Mouse (Mus musculus) brain, embryonic 14.5 days (tissue): Measurements from ENCODE around the gene Dot1l. TPM values are rescaled to one million over a fixed set of nuclear protein-coding genes. Genes with fewer than 3 reads are reported as not detected.
"Not testable (repeated sequence)": the region's sequence is repeated elsewhere in the genome, so short reads cannot be mapped to it uniquely, and the experiment has no call there.

ENCODE experiments used
- DNase-seq: peaks from one replicate; pipeline ENCODE4 v3.0.0-alpha.2; 2011; ENCODE audit warnings: low read depth
- CTCF ChIP-seq: fragments of 200-500 bp; IDR thresholded peaks from 2 replicates; pipeline ENCODE4 v1.5.1; 2012; ENCODE audit warnings: inconsistent platforms, mild to moderate bottlenecking, moderate library complexity, borderline replicate concordance; ENCODE audit not compliant: insufficient read depth, insufficient read length; ENCODE audit errors: extremely low read depth
- POLR2A ChIP-seq: fragments of 200-500 bp; IDR thresholded peaks from 2 replicates; pipeline ENCODE4 v1.6.1; 2012; ENCODE audit warnings: mild to moderate bottlenecking, inconsistent platforms, borderline replicate concordance; ENCODE audit not compliant: poor library complexity, insufficient read depth, insufficient read length, severe bottlenecking; ENCODE audit errors: extremely low read depth
- polyA plus RNA-seq: library from polyadenylated mRNA; depleted of rRNA; stranded (reverse); fragments of >200 nt; gene quantifications from 2 replicates; pipeline ENCODE4 v1.2.3, GENCODE M21; 2012

Dot1l gene
- polyA plus RNA-seq, 1 experiment: 77.6 TPM

DNA sequence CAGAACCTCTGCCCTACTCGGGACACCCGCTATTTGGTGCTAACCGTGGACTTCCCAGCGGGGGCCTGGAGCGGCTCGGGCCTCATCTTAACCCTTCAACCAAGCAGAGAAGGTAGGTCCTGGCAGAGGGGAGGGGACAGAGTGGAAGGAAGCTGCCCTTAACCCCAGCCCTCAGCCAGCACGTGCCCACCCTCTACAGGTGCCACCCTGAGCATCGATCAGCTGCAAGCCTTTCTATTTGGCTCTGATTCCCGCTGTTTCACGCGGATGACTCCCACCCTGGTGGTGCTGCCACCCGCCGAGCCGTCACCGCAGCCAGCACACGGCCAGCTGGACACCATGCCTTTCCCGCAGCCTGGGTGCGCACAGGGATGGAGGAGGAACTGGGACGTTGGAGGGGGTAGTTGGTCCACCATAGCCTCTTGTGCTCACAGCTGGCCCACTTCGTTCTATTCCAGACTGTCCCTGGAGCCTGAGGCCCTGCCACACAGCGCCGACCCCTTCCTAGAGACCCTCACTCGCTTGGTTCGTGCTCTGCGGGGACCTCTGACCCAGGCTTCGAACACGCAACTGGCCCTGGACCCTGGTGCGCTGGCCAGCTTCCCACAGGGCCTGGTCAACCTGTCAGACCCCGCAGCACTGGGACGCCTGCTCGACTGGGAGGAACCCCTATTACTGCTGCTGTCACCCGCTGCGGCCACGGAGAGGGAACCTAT, 51.5 kb downstream of the Dot1l start:
- no peak for TF ChIP-seq CTCF
- no peak for TF ChIP-seq POLR2A
- no peak for DNase-seq

DNA sequence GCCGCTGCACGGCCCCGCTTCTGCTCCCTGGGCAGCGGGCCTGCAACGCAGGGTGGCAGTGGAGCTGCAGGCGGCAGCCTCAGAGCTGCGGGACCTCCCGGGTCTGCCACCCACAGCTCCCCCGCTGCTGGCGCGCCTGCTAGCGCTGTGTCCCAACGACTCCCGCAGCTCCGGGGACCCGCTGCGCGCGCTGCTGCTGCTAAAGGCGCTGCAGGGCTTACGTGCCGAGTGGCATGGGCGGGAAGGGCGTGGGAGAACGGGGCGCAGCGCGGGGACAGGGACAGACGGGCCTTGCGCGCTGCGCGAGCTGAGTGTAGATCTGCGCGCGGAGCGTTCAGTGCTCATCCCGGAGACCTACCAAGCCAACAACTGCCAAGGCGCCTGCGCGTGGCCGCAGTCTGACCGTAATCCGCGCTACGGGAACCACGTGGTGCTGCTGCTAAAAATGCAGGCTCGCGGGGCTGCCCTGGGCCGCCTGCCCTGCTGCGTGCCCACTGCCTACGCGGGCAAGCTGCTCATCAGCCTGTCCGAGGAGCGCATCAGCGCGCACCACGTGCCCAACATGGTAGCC, 52.1 kb downstream of the Dot1l start:
- peak; percentile 94 for DNase-seq
- peak; percentile 21; the same call in 1 of the 2 replicates for TF ChIP-seq POLR2A
- no peak for TF ChIP-seq CTCF

DNA sequence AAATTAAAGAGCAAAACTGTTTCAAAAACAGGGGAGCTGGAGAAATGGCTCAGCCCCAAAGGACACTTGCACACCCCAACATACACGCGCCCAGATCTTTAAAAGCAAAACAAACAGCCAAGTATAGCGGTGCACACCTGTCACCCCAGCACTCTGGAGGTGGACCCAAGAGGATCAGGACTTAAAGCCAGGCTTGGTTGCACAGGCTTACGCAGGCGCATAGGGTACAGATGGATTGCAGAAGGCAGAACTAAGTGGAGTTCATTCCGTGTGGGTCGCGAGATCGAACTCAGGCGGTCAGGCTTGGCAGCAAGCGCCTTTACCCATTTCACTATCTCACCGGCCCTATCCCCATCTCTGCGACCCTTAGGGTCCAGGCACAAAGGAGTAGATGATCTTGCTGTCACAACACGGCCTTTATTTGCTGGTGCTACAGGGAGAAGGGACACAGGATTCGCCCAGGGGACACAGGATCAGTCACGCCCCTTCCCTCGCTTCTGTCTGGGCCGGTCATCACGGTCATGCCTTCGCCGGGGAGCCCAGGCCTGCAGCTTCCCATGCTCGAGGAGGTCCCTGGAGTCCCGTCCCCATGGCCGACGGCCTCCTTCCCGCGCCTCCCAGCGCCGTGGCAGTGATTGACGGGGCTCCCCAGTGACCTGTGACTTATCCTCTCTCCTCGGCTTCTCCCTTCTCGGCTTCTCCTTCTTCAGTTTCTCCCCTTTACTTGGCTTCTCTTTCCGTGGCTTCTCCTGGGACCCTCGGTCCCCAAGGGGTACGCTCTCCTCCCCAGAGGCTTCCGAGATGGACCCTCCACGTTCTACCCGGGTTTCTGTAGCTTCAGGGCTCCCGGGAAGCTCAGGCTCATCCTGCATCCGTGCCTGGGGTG, 53.3 kb downstream of the Dot1l start:
- DNase-seq: no peak

DNA sequence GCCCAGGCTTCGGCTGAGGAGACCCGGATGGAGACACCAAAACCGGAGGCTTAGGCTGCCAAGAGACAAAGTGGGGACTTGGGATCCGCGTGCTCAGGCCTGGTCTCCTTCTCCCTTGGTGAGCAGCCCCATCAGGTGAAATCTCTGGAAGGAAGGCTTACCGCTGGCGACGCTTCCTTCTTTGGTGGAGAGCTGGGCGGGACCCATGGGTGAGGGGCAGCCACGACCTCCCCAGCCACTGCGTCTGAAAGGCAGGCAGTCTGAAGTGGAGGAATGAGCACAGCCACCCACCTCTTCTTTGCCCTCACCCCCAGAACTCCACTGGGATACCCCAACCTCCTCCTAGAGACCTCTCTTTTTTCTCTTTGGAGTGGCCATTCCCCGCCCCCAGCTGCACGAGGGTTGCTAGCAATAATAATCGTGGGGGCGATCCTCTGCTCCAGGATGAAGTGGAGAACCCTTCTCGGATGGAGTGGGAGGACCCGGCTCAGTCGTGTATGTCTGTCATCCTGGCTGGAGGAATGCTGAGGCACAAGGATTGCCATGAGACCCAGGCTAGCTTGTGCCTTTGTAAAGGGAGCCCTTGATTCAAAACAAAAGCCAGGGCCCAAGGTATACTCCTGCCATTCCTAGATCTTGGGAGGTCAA, 54.1 kb downstream of the Dot1l start:
- no peak for DNase-seq
- TF ChIP-seq POLR2A (no peak), CTCF (no peak)

More for the DNA sequence above, 53.3 kb downstream of the Dot1l start:
- no peak for TF ChIP-seq POLR2A

- TF ChIP-seq CTCF (no peak), POLR2A (no peak)
- DNase-seq: no peak
Observed at GRCm38 (mm10) chr10:80810084-80810483, 55.1 kb downstream of the Dot1l start.

DNA sequence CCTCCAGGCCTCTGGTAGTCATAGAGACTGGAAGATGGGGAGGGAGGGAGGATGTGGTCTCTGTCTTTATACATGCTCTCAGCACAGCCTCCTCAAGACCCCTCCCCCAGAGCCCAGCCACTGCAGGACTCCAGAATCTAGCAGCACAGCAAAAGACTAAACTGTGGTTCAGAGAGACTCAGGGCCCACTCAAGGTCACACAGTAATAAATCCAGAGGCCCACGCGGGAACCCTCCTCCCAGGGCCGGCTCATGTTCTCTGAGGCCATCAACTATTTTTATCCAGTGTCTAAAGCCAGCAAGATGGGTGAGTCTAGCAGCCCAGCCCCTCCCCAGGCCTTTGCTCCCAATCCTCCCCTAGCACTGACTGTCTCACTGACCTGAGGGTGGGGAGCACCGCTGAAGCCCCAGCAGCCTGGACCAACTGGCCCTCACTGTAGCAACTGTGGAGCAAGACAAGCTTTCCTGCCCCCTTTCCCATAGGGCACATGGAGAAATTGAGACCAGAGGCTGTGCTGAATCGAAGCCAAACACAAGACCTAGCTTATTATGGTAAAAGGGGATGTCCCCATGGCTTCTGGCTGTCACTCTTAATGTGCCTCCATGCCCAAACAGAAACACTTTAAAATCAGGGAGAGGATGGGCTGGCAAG, 57.5 kb downstream of the Dot1l start:
- no peak for DNase-seq
- TF ChIP-seq POLR2A (no peak), CTCF (no peak)

GRCm38 (mm10) chr10:80813366-80813765, 58.4 kb downstream of the Dot1l start, which contains the start of gene Jsrp1:
Gene Jsrp1 (minus strand): TSS chr10:80813498.
- no peak for DNase-seq
- no peak for TF ChIP-seq POLR2A
- TF ChIP-seq CTCF: no peak

DNA sequence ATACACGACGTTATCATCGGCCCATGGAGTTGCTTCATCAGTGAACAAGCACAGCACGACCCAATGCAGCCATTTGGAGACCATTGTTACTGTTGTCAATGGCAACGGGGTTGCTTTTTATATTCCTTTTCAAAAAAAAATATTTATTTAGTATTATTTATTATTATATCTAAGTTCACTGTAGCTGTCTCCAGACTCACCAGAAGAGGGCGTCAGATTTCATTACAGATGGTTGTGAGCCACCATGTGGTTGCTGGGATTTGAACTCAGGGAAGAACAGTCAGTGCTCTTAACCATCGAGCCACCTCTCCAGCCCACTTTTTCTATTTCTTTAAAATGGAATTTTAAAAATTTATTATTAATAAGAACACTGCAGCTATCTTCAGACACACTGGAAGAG, 59.8 kb downstream of the Dot1l start:
- TF ChIP-seq POLR2A: no peak
- TF ChIP-seq CTCF: no peak
- DNase-seq: no peak

DNA sequence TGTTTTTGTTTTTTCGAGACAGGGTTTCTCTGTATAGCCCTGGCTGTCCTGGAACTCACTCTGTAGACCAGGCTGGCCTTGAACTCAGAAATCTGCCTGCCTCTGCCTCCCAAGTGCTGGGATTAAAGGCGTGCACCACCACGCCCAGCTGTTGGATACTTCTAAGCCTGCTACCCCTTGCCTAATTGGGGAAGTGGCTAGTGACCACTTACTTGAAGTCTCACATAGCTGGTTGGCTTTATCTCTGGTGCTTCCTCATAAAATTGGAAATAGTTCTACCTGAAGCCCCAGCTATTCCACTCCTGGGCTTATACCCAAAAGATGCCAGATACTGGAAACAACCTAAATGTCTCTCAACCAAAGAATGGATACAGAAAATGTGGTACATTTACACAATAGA, 61.3 kb downstream of the Dot1l start:
- not testable (repeated sequence) for DNase-seq

GRCm38 (mm10) chr10:80817164-80817563, 62.2 kb downstream of the Dot1l start:
- DNase-seq: no peak
- TF ChIP-seq CTCF (no peak), POLR2A (no peak)

DNA sequence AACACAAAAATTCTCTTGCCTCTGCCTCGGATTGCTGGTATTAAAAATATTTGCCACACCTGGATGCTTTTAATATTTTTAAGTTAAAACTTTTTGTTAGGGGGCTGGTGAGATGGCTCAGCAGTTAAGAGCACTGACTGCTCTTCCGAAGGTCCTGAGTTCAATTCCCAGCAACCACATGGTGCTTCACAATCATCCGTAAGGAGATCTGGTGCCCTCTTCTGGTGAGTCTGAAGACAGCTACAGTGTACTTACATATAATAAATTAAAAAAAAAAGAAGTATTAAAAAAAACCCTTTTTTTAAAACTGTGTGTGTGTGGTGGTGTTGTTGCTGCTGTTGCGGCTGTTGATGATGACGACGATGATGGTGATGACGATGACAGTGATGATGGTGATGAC, 62.9 kb downstream of the Dot1l start:
- DNase-seq: not testable (repeated sequence)
